Mouse (Mus musculus): Measurements from ENCODE around the gene Sec31a. TPM values are rescaled to one million over a fixed set of nuclear protein-coding genes. Genes with fewer than 3 reads are reported as not detected.

Sec31a gene
- polyA plus RNA-seq, 2 experiments: 43.6 to 48.5 TPM

GRCm38 (mm10) chr5:100369825-100370459 lies 46.1 kb downstream of the Sec31a start:
- no peak for ATAC-seq (ENCODE audit: insufficient read depth)
- H3K36me3 ChIP-seq (replicated peaks; ENCODE audit: control insufficient read depth, insufficient read depth, low read depth): peaks cover 7% of the 10 kb centered on the region

GRCm38 (mm10) chr5:100369093-100369492 lies 46.9 kb downstream of the Sec31a start:
- H3K9ac ChIP-seq (replicated peaks): no peak overlapping the region
- ATAC-seq (ENCODE audit: insufficient read depth) (no peak), DNase-seq (ENCODE audit: low read depth in 3 of 3, low spot score in 3 of 3) (no peak)
- WGBS (ENCODE audit: insufficient replicate concordance): 72% methylated on average over 6 of the region's 6 CpGs
- H3K27me3 ChIP-seq (ENCODE audit: control insufficient read depth, insufficient read depth, low read length): no peaks in the 10 kb centered on the region
- no peaks in the 10 kb centered on the region for H3K9me3 ChIP-seq (ENCODE audit: control insufficient read depth, low read length)
- peaks cover 8% of the 10 kb centered on the region for H3K36me3 ChIP-seq (replicated peaks; ENCODE audit: control insufficient read depth, insufficient read depth, low read depth)
- H3K4me2 ChIP-seq (ENCODE audit: low read depth): no peak overlapping the region
- H3K4me3 ChIP-seq (ENCODE audit: insufficient read depth in 1 of 2, low read depth in 2 of 2, low read length in 2 of 2): no peak overlapping the region
- TF ChIP-seq CTCF (IDR thresholded peaks at IDR 0.05; ENCODE audit: low read depth): no peak
- TF ChIP-seq EP300 (IDR thresholded peaks at IDR 0.05; ENCODE audit: low read depth): no peak
- H3K27ac ChIP-seq: no peak overlapping the region
- H3K4me1 ChIP-seq (replicated peaks; ENCODE audit: control insufficient read depth in 2 of 2, insufficient read depth in 2 of 2, low read length in 1 of 2): no peaks in the 10 kb centered on the region

More at GRCm38 (mm10) chr5:100369825-100370459, 46.1 kb downstream of the Sec31a start:
- Histone ChIP-seq H3K27me3 (ENCODE audit: control insufficient read depth, insufficient read depth, low read length) (no peaks in the 10 kb centered on the region), H3K9ac (replicated peaks) (no peak overlapping the region), H3K4me3 (ENCODE audit: insufficient read depth in 1 of 2, low read depth in 2 of 2, low read length in 2 of 2) (no peak overlapping the region), H3K27ac (no peak overlapping the region), H3K4me2 (ENCODE audit: low read depth) (no peak overlapping the region), H3K9me3 (ENCODE audit: control insufficient read depth, low read length) (no peaks in the 10 kb centered on the region), H3K4me1 (replicated peaks; ENCODE audit: control insufficient read depth in 2 of 2, insufficient read depth in 2 of 2, low read length in 1 of 2) (no peaks in the 10 kb centered on the region)
- no peak for DNase-seq (ENCODE audit: low read depth in 3 of 3, low spot score in 3 of 3)
- 81% methylated on average over 11 of the region's 11 CpGs for WGBS (ENCODE audit: insufficient replicate concordance)
- no peak for TF ChIP-seq CTCF (IDR thresholded peaks at IDR 0.05; ENCODE audit: low read depth)
- no peak for TF ChIP-seq EP300 (IDR thresholded peaks at IDR 0.05; ENCODE audit: low read depth)

- H3K27ac ChIP-seq: no peak overlapping the region
- WGBS (ENCODE audit: insufficient replicate concordance): 70% methylated on average over 5 of the region's 5 CpGs
Measured at GRCm38 (mm10) chr5:100368527-100368926, 47.5 kb downstream of the Sec31a start.

GRCm38 (mm10) chr5:100367051-100367450 lies 49.0 kb downstream of the Sec31a start:
- H3K9ac ChIP-seq (replicated peaks): no peak overlapping the region
- no peak overlapping the region for H3K27ac ChIP-seq
- no peaks in the 10 kb centered on the region for H3K27me3 ChIP-seq (ENCODE audit: control insufficient read depth, insufficient read depth, low read length)
- no peak overlapping the region for H3K4me2 ChIP-seq (ENCODE audit: low read depth)
- H3K4me3 ChIP-seq (ENCODE audit: insufficient read depth in 1 of 2, low read depth in 2 of 2, low read length in 2 of 2): no peak overlapping the region
- 79% methylated on average over 2 of the region's 2 CpGs for WGBS (ENCODE audit: insufficient replicate concordance)
- ATAC-seq (ENCODE audit: insufficient read depth): no peak
- no peak for DNase-seq (ENCODE audit: low read depth in 3 of 3, low spot score in 3 of 3)
- H3K4me1 ChIP-seq (replicated peaks; ENCODE audit: control insufficient read depth in 2 of 2, insufficient read depth in 2 of 2, low read length in 1 of 2): no peaks in the 10 kb centered on the region
- no peaks in the 10 kb centered on the region for H3K9me3 ChIP-seq (ENCODE audit: control insufficient read depth, low read length)
- H3K36me3 ChIP-seq (replicated peaks; ENCODE audit: control insufficient read depth, insufficient read depth, low read depth): peaks cover 12% of the 10 kb centered on the region
- TF ChIP-seq EP300 (IDR thresholded peaks at IDR 0.05; ENCODE audit: low read depth) (no peak), CTCF (IDR thresholded peaks at IDR 0.05; ENCODE audit: low read depth) (no peak)

More at GRCm38 (mm10) chr5:100368527-100368926, 47.5 kb downstream of the Sec31a start:
- no peak overlapping the region for H3K4me3 ChIP-seq (ENCODE audit: insufficient read depth in 1 of 2, low read depth in 2 of 2, low read length in 2 of 2)
- TF ChIP-seq CTCF (IDR thresholded peaks at IDR 0.05; ENCODE audit: low read depth) (no peak), EP300 (IDR thresholded peaks at IDR 0.05; ENCODE audit: low read depth) (no peak)
- ATAC-seq (ENCODE audit: insufficient read depth) (no peak), DNase-seq (ENCODE audit: low read depth in 3 of 3, low spot score in 3 of 3) (no peak)
- H3K9me3 ChIP-seq (ENCODE audit: control insufficient read depth, low read length): no peaks in the 10 kb centered on the region
- H3K4me2 ChIP-seq (ENCODE audit: low read depth): no peak overlapping the region
- no peaks in the 10 kb centered on the region for H3K4me1 ChIP-seq (replicated peaks; ENCODE audit: control insufficient read depth in 2 of 2, insufficient read depth in 2 of 2, low read length in 1 of 2)
- H3K27me3 ChIP-seq (ENCODE audit: control insufficient read depth, insufficient read depth, low read length): no peaks in the 10 kb centered on the region
- H3K9ac ChIP-seq (replicated peaks): no peak overlapping the region
- H3K36me3 ChIP-seq (replicated peaks; ENCODE audit: control insufficient read depth, insufficient read depth, low read depth): peaks cover 8% of the 10 kb centered on the region

GRCm38 (mm10) chr5:100360296-100360695 lies 55.7 kb downstream of the Sec31a start:
- 63% methylated on average over 6 of the region's 6 CpGs for WGBS (ENCODE audit: insufficient replicate concordance)
- no peaks in the 10 kb centered on the region for H3K27me3 ChIP-seq (ENCODE audit: control insufficient read depth, insufficient read depth, low read length)
- no peak overlapping the region for H3K27ac ChIP-seq
- H3K36me3 ChIP-seq (replicated peaks; ENCODE audit: control insufficient read depth, insufficient read depth, low read depth): peaks cover 7% of the 10 kb centered on the region
- H3K4me2 ChIP-seq (ENCODE audit: low read depth): no peak overlapping the region
- H3K4me3 ChIP-seq (ENCODE audit: insufficient read depth in 1 of 2, low read depth in 2 of 2, low read length in 2 of 2): no peak overlapping the region
- H3K4me1 ChIP-seq (replicated peaks; ENCODE audit: control insufficient read depth in 2 of 2, insufficient read depth in 2 of 2, low read length in 1 of 2): no peaks in the 10 kb centered on the region
- TF ChIP-seq CTCF (IDR thresholded peaks at IDR 0.05; ENCODE audit: low read depth) (no peak), EP300 (IDR thresholded peaks at IDR 0.05; ENCODE audit: low read depth) (no peak)
- no peak for ATAC-seq (ENCODE audit: insufficient read depth)
- DNase-seq (ENCODE audit: low read depth in 3 of 3, low spot score in 3 of 3): no peak
- H3K9ac ChIP-seq (replicated peaks): no peak overlapping the region
- no peaks in the 10 kb centered on the region for H3K9me3 ChIP-seq (ENCODE audit: control insufficient read depth, low read length)

All from liver, embryonic 14.5 days (tissue).